Mouse (Mus musculus): ENCODE results near the gene Dpt.
A peak's percentile ranks its signal among the peaks of the same experiment; 100 is the strongest.
"Not testable (repeated sequence)": the region's sequence is repeated elsewhere in the genome, so short reads cannot be mapped to it uniquely, and the experiment has no call there.

Dpt gene

DNA sequence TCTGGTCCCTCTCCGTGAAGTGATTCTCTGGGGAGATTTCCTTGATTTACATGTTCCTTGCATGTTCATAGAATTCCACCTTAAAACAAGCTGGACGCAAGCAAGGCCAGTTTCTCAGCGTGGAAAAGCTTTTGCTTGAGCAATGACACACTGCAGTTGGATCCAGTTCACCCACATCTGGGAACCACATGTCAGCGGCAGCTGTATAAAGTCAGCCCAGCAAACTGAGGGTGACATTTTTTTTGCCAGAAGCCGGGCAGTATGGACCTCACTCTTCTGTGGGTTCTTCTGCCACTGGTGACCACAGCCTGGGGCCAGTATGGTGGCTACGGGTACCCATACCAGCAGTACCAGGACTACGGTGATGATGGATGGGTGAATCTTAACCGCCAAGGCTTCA lies at the start of gene Dpt:
Dpt (plus strand) TSS at position 174 of the 400 bp plus-strand sequence.
- DNase-seq, result no peak

DNA sequence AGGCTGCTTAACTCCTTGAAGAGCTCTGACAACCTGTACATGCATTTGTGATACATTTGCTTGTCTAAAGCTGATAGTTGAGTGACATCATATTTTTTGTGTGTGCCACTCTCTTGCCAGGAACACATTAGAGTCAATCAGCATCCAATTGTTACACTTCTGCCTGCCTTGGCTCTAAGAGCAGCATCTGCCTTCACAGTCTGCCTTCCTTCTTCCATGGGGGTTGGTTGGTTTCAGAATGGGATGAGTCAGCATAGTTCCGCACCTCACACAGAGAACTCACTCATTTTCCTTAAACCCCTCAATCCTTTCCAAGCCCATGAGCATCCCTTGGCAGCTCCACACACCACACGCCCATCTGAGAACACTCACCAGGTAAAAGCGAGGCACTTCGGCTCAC lies 42.7 kb upstream of the Dpt start:
- DNase-seq, result no peak

GRCm38 (mm10) chr1:164755671-164756070 lies 40.8 kb upstream of the Dpt start:
- DNase-seq, result no peak

DNA sequence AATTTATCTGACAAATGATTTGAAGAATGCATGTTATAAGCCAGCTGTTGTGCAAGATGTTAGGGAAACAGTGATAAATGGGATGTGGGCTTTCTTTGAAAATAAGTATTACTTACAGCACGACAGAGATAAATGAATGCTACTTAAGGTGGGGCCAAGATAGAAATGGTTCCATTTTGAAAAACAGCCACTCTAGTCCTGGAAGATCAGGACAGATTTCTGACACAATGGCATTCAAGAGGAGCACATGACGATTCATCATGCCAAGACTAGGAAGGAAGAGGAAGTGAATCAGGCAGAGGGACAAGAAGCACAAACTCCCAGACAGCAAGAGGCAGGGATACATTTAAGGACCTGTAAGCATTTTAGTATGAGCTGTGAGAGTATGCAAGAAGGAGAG lies 39.5 kb upstream of the Dpt start:
- no peak for DNase-seq

DNA sequence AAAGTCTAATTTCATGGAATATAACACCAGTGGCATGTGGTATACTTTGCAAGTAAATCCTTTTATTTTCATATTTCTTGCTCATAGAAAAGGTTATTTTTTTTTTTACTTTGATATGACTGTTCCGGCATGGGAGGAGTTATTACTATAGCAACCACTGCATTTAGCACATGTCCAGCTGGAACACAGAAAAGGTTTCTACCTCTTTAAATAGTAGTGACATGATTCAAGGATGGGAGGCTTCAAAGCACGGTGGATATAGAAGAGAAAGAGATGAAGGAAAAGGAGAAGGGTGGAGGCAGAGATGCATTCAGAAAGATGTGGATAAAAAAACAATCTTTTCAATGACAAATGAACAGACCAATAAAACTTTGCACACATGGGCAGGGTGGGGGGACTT lies 38.0 kb upstream of the Dpt start:
- no peak for DNase-seq

GRCm38 (mm10) chr1:164762276-164762675 lies 34.2 kb upstream of the Dpt start:
- DNase-seq, result peak; percentile 31

DNA sequence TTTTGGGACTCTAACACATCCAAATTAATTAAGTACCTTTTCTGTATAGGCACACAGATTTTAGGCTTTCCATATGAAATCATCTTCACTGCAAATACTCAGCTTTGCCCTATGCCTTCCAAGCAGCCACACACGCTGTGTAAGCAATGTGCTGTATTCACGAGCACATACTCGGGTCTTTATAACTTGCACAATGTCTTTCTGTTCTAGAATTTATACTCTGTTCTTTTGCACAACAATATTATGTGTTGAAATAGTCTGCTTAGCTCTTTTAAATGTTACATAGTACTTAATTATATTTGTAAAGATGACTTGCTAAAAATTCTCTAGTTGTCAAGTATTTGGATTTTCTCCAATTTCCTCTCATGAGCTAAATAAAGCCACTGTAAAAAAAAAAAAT lies 29.8 kb upstream of the Dpt start:
- no peak for DNase-seq

- DNase-seq, result peak; percentile 54
Measured at GRCm38 (mm10) chr1:164770611-164771010, 25.8 kb upstream of the Dpt start.

DNA sequence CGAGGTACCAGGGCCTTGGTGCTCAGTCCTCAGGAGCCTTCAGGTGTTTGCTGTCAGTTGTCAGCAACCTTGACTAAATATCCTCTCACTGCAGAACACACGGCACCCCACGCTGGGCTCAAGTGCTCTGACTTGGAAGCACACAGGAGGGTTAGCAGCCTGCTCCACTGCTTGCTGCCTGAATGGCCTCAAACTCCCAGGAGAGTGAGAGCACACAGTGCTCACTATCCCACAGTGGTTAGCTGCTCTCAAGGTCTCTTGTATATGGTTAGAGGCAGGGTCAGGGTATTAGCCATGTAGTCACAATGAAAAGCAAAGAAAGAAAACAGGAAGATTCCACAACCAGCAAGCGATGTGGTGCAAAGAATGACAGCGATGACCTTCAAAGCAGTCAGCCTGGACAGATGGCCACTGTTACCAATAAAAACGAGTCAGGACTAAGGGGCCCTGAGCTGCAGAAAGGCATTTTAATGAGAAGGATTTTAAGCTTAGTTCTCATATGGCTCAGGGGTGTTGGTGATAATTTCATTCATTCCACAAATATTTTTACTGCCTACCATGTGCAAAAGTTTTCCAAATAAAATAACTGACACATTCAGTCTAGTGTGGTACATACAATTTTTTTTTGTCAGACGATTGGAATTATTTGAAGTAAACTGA lies 15.5 kb upstream of the Dpt start:
- DNase-seq, result no peak

DNA sequence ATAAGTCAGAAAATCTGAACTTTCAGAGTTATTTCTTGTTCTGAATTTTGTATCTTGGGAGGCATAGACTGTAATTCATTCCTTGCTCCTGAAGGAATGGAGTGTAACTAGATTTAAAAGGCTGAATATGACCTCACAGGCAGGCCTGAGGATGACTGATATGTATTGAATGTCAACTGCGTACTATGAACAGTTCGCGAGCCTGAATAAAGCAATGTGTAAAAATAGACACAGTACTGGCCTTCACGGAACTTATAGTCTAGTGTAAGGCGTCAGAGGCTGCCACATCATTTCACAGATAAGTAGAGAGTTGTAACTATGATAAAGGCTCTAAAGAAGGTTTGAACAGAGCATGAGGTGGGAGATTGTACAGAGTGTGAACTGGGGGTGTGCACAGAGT lies 10.3 kb upstream of the Dpt start:
- DNase-seq, result no peak

- DNase-seq, result peak; percentile 18
Measured at GRCm38 (mm10) chr1:164787771-164788170, 8.7 kb upstream of the Dpt start.

- no peak for DNase-seq
Measured at GRCm38 (mm10) chr1:164788292-164788691, 8.2 kb upstream of the Dpt start.

- not testable (repeated sequence) for DNase-seq
Measured at GRCm38 (mm10) chr1:164790296-164790695, 6.1 kb upstream of the Dpt start.

- DNase-seq, result no peak
Measured at GRCm38 (mm10) chr1:164793049-164793448, 3.4 kb upstream of the Dpt start.

DNA sequence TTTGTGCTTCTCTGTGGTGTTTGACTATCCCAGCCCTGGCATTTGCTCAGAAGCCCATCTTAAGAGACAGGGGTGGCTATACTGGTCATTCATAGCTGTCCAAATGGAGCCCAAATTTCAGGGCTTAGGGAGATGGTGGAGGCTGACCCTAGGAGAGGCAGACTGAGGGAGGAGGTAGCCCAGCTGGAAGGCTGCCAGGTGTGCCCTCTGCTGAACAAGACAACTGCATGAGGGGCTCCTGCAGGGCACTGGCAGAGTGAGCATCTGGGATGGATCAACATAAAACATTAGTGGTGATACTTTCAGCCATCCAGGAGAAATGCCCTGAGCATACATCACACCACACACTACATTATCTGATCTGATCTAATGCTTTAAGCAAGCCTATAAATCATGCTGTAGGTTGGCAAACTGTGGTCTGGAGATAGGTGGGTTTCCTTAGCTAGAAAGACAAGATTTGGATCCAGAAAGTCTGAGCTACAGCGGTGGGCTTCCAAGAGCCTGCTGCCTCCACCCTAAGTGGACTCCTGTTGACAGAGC lies 1.4 kb downstream of the Dpt start:
- no peak for DNase-seq

DNA sequence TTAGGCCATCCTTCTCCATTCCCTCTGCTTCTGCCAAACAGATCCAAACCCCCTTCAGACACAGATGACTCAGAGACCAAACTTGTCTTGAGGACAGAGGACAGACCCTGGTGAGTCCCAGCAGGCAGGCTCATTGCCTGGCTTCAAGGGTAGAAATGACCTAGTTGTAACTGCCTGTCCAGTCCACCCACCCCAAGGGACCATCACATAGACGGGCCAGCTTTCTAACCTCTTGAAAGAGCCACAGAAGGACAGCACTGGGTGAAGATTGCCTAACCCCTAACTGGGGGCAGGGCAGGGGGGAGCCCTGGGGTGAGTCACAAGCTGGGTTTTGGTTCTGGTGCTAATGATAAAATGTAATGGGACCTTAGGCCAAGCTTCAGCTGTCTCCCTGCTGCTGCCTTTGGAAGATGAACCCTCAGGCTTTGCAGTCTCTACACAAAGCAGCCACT lies 2.1 kb downstream of the Dpt start:
- DNase-seq, result peak; percentile 29

DNA sequence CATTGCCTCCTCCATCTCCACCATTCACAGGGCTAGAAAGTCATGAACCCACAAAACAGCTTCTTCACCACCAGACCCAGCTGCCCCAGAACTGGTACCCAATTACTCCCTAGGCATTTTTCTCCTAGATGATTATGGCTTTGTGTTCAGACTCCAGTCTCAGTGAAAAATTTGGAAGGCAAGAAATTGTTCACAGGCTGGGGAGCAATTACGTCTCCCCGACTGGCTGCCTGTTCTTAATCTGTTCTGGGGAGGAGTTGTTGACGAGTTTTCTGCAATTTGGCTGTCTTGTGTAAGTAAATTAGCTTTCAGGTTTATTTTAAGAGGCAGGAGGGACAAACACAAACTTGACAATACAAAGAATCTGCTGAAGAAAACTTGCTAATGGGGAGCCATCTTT lies 2.7 kb downstream of the Dpt start:
- DNase-seq, result no peak

DNA sequence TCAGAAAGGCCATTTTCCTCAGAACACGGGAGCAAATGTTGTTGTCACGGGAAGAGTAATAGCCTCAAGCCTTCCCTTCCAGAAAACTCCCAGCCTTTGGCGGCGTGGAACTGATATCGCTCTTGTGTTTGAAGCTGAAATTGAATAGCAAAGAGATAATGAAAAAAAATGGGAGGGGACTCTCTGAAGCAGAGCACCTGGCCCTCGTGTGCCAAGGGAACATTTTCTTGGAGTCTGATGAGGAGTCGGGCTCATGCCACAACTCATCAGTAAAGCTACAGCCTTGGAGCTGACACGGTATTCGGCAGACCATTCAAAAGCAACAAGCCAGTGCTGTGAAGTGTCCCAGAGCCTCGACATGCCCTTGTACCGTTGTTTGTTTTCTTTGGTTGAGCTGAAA lies 7.8 kb downstream of the Dpt start:
- DNase-seq, result no peak

DNA sequence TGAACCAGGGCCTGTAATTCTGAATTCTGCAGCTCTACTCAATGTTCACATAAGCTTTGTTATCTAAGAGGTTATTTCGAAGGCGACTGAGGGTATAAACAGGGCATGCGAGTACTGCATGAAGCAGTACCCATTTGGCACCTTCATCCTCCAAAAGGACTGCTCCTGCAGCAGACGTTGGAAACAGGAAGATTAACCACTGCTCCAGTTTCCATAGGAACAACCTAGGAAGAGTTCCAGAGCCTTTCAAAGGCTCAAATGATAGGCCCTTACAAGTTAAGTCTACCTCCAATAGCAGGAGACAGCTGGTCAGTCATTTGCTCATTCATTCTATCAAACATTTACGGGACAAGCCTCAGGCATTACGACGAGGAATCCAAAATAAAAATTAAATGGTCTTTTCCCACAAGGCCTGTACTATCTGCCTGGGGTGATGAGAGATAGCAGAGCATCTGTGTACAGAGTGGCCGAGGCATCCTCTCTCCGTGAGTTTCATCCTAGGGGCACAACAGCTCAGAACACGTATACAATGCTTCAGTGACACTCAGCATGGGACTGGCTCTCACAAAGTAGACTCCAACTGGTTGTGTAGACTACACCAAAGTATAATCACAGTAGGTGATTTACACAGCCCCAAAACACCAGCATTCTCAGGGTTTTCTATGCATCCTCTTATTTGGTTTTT lies 8.4 kb downstream of the Dpt start:
- DNase-seq, result no peak

- DNase-seq, result no peak
Measured at GRCm38 (mm10) chr1:164809371-164809770, 12.9 kb downstream of the Dpt start.

DNA sequence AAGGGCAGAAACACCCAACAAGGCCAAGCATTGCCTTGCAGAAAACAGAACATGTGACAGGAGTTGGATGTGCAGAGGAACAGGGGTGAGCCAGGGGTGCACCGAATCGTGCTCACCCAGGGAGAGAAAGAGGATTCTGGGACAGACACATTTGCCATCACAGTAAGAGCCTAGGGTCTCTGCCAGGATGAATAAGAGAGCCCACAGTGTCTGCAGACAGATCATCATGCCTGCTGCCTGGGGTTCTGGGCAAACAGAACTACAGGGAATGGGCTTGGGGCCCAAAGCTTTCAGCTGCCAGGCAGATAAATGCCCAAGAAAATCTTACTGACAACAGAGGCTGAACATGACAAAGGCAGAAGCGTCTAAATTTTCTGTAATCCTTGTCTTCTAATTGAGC lies 14.9 kb downstream of the Dpt start:
- DNase-seq, result no peak

DNA sequence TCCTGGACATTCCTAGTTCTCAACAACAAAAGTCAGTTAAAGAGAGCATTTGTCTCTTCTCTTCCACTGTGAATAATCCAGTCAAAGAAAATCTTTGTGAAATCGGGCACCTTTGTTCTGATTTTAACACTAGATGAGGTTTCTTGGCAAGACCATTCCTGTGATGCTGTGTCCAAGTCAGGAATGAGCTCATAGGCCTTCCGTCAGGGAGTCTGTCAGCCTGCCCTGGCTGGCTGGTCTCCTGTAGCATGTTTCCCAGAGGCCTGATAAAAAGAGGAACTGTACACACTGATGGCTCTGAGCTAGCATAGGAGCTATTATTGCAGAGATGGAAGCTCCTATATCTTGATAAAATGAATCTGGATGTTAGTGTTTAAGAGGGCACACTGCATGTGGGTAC lies 17.8 kb downstream of the Dpt start:
- DNase-seq, result no peak

DNA sequence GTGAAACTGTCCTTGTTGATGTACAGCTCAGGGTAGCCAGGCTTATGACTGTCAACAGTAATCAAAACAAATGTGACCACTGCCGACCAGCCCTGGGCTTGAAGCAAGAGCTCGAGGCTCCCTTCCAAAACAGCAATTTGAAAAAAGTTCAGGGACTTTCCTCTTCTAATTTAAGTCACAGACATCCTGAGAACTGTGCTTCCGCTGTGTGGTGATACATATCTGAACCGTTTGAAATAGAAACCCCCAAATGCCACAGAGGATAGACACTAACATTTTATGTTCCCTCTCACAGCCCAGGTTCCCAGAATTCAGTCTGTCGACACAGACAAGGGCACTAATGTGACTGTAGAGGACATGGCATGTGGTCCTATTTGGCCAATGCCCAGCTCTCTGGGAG lies 18.9 kb downstream of the Dpt start:
- DNase-seq, result no peak

GRCm38 (mm10) chr1:164817331-164817730 lies 20.9 kb downstream of the Dpt start:
- DNase-seq, result no peak

DNA sequence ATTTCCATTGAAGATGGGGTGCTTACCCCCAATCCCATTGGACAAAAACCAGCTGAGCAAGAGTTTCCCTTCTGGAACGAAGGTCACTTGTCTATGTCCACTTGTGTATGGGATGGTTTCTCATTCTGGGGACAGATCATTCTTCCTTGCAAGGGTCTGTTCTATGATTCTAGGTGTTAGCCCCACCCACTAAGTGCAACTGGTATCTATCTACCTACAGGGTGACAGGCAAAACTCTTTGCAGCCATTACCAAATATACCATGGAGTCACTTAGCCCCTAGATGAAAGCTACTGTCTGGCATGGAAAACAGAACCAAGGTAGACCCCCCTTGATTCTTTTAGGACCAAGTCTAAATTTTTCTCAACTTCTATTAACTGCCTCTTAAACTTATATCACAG lies 24.9 kb downstream of the Dpt start:
- DNase-seq, result no peak

Measured in kidney, adult 11 months (tissue).